Mouse (Mus musculus): ENCODE measurements around the gene Gm5127.

DNA sequence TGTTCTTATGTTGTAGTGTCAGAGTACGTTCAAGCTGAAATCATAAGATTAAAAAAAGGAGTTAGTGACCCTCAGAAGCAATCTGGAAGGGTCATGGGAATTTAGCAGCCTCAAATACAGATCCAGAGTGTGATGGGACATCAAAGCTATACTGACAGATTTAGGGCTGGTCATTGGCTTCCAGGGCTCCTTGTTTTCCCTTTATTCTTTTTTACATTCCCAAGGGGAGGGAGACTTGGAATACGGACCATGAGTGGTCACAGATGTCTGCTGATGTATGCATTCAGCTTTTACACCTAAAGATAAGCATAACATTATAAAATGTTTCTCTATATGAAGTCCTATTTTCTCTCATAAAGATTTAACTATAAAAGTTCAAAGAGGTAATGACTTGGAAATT lies 789 bp upstream of the Gm5127 start:
- TF ChIP-seq CHD2 (IDR thresholded peaks at IDR 0.05; ENCODE audit: low read depth, low read length) (no peak), MAFK (IDR thresholded peaks at IDR 0.05; ENCODE audit: insufficient read depth, low read depth, low read length) (no peak), HCFC1 (IDR thresholded peaks at IDR 0.05; ENCODE audit: borderline replicate concordance, insufficient read depth, low read length) (no peak), ZNF384 (IDR thresholded peaks at IDR 0.05; ENCODE audit: low read depth, low read length) (no peak)

Data from ES-E14 (cell line).